Mouse (Mus musculus) olfactory bulb, adult 2 months (tissue): ENCODE data around the gene Setd5. TPM values are rescaled to one million over a fixed set of nuclear protein-coding genes. Genes with fewer than 3 reads are reported as not detected.

Experiments
- H3K27ac ChIP-seq: fragments of 200-500 bp; 2 replicates; pipeline ENCODE4 v1.5.1; 2012; ENCODE audit warnings: low read depth, low read length; ENCODE audit not compliant: insufficient read depth
- H3K4me1 ChIP-seq: fragments of 200-500 bp; 2 replicates; pipeline ENCODE4 v1.6.1; 2012; ENCODE audit warnings: low read length; ENCODE audit not compliant: control insufficient read depth, insufficient read depth
- H3K4me3 ChIP-seq: fragments of 200-500 bp; 2 replicates; pipeline ENCODE4 v1.5.1; 2012; ENCODE audit warnings: mild to moderate bottlenecking, low read depth, low read length, moderate library complexity; ENCODE audit not compliant: insufficient read depth
- CTCF ChIP-seq: fragments of 200-500 bp; IDR thresholded peaks from 2 replicates; pipeline ENCODE4 v1.5.1; 2012; ENCODE audit warnings: low read depth, mild to moderate bottlenecking, low read length, moderate library complexity; ENCODE audit not compliant: insufficient read depth
- POLR2A ChIP-seq: fragments of 200-500 bp; IDR thresholded peaks from 2 replicates; pipeline ENCODE4 v1.6.1; 2012; ENCODE audit warnings: mild to moderate bottlenecking, low read depth, low read length, moderate library complexity; ENCODE audit not compliant: insufficient read depth
- WGBS: fragments of 180-500 bp; shearing (Covaris S2); methylation state at CpG from one replicate; pipeline ENCODE4 v1.1.7; 2018; 5-methylcytosine and 5-hydroxymethylcytosine counted together
- polyA plus RNA-seq: library from polyadenylated mRNA; stranded (reverse); fragments of >200 nt; gene quantifications from 2 replicates; pipeline ENCODE4 v1.2.4, GENCODE M21; 2012; ENCODE audit warnings: low replicate concordance; ENCODE audit not compliant: missing spikeins, insufficient read depth, insufficient read length

Gene Setd5
- polyA plus RNA-seq, 1 experiment = 314 TPM

- Histone ChIP-seq H3K4me1 (peaks cover 11% of the 10 kb centered on the region), H3K4me3 (no peak overlapping the region), H3K27ac (no peak overlapping the region)
- 91% methylated on average over 3 of the region's 3 CpGs for WGBS
- TF ChIP-seq CTCF (no peak), POLR2A (no peak)
Observed at GRCm38 (mm10) chr6:113049159-113049558, 28.0 kb upstream of the Setd5 start.

- no peaks in the 10 kb centered on the region for H3K4me1 ChIP-seq
- 71% methylated on average over 3 of the region's 3 CpGs for WGBS
- H3K27ac ChIP-seq = no peak overlapping the region
- H3K4me3 ChIP-seq = no peak overlapping the region
- TF ChIP-seq CTCF = no peak
- TF ChIP-seq POLR2A = no peak
Observed at GRCm38 (mm10) chr6:113052972-113053371, 24.2 kb upstream of the Setd5 start.

- Histone ChIP-seq H3K4me1 (no peaks in the 10 kb centered on the region), H3K4me3 (no peak overlapping the region), H3K27ac (no peak overlapping the region)
- WGBS = 89% methylated on average over 6 of the region's 6 CpGs
- TF ChIP-seq POLR2A (no peak), CTCF (no peak)
Observed at GRCm38 (mm10) chr6:113054552-113055107, 22.5 kb upstream of the Setd5 start.

GRCm38 (mm10) chr6:113060892-113061563 lies 16.1 kb upstream of the Setd5 start:
- Histone ChIP-seq H3K4me3 (no peak overlapping the region), H3K27ac (no peak overlapping the region), H3K4me1 (no peaks in the 10 kb centered on the region)
- no peak for TF ChIP-seq POLR2A
- TF ChIP-seq CTCF = no peak
- WGBS = 76% methylated on average over 1 of the region's 1 CpGs

GRCm38 (mm10) chr6:113062253-113062652 lies 14.9 kb upstream of the Setd5 start:
- Histone ChIP-seq H3K4me1 (no peaks in the 10 kb centered on the region), H3K4me3 (no peak overlapping the region), H3K27ac (no peak overlapping the region)
- TF ChIP-seq CTCF (no peak), POLR2A (no peak)
- 26% methylated on average over 3 of the region's 3 CpGs for WGBS

GRCm38 (mm10) chr6:113063363-113063762 lies 13.8 kb upstream of the Setd5 start:
- H3K4me1 ChIP-seq = no peaks in the 10 kb centered on the region
- H3K4me3 ChIP-seq = no peak overlapping the region
- WGBS = 83% methylated on average over 10 of the region's 10 CpGs
- H3K27ac ChIP-seq = no peak overlapping the region
- TF ChIP-seq CTCF = no peak
- no peak for TF ChIP-seq POLR2A

GRCm38 (mm10) chr6:113065186-113065585 lies 12.0 kb upstream of the Setd5 start:
- 87% methylated on average over 3 of the region's 3 CpGs for WGBS
- TF ChIP-seq POLR2A = no peak
- TF ChIP-seq CTCF = no peak
- Histone ChIP-seq H3K27ac (no peak overlapping the region), H3K4me3 (no peak overlapping the region), H3K4me1 (no peaks in the 10 kb centered on the region)

GRCm38 (mm10) chr6:113069154-113069553 lies 8.0 kb upstream of the Setd5 start:
- Histone ChIP-seq H3K4me3 (no peak overlapping the region), H3K4me1 (no peaks in the 10 kb centered on the region), H3K27ac (no peak overlapping the region)
- 97% methylated on average over 1 of the region's 1 CpGs for WGBS
- TF ChIP-seq POLR2A (no peak), CTCF (no peak)

GRCm38 (mm10) chr6:113075261-113075660 lies 1.9 kb upstream of the Setd5 start:
- Histone ChIP-seq H3K4me1 (peaks cover 5% of the 10 kb centered on the region), H3K4me3 (no peak overlapping the region), H3K27ac (no peak overlapping the region)
- WGBS = 18% methylated on average over 3 of the region's 3 CpGs
- TF ChIP-seq POLR2A (no peak), CTCF (no peak)
